Mouse (Mus musculus) T-cell, adult 2 months (primary cell): Measurements from ENCODE around the gene Prune1.
"Not testable (repeated sequence)": the region's sequence is repeated elsewhere in the genome, so short reads cannot be mapped to it uniquely, and the experiment has no call there.

Source experiments
- DNase-seq: peaks from one replicate; pipeline ENCODE4 v3.0.0; 2022; ENCODE audit warnings: low spot score

The Prune1 gene

DNA sequence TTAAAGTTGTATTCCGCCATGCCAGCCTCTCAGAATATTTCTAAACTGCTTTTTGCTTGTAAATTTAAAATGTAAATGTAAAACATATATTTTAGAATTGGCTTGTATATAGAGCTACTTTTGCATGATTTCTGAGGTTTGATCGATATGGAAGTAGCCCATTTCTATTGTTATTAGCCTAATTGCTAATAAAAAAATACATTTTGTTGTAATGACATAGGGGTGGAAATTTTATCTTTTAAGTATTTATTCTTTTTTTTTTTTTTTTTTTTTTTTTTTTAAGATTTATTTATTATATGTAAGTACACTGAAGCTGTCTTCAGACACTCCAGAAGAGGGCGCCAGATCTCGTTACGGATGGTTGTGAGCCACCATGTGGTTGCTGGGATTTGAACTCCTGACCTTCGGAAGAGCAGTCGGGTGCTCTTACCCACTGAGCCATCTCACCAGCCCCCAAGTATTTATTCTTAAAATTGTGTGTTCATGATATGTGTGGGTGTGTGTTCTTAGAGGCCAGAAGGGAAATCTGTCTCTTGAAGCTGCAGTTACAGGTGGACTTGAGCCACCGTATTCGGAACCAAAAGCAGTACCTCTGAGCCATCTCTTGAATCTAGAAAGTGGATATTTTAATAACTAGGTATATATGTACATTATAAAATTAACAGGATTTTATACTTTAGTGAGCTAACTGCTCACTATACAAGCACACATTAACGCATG, 68.8 kb downstream of the Prune1 start:
- not testable (repeated sequence) for DNase-seq

DNA sequence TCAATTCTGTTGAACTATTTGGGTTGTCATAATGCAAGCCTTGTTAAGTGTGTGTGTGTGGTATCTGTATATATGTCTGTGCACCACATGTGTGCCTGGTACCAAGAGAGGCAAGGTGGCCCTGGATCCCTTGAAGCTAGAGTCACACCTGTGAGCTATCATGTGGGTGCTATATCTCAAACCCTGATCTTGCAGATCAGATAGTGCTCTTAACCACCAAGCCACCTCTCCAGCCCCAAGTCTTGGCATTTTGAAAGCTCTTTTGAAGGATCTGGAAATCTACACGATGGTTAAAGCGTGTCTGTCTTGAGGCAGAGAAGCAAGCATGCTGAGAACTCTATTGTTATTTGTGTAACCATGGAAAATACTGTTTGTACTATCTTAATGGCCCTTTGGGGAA, 71.3 kb downstream of the Prune1 start:
- DNase-seq: no peak

- no peak for DNase-seq
These were observed 73.6 kb downstream of the Prune1 start for GRCm38 (mm10) chr3:95208286-95208685.

DNA sequence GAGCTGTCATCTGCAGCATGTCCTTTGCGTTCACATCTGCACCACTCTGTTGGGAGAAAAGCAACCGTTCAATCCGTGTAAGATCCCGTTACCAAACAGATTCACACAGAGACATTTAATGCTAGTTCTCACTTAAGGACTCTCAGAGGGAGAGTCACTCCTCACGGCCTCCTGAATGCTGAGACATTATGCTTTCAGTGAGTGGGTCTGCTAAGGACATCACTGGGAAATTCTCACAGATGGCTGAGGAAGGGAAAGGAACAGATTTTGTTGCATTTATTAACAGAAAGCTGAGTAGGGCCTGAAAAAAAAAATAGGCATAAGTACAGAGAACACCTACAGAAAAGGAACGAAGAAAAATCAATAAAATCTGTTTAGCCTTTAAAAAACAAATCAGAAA, 78.0 kb downstream of the Prune1 start:
- no peak for DNase-seq
